Mouse (Mus musculus): ENCODE data around the gene Gm49355.

The Gm49355 gene

GRCm38 (mm10) chr14:12342458-12343131 is 58.8 kb downstream of the Gm49355 start:
- DNase-seq (ENCODE audit: low spot score in 2 of 2): no peak

GRCm38 (mm10) chr14:12343451-12343941 is 59.7 kb downstream of the Gm49355 start:
- DNase-seq (ENCODE audit: low spot score in 2 of 2): peak in 1 of 2 experiments; percentile 40

DNA sequence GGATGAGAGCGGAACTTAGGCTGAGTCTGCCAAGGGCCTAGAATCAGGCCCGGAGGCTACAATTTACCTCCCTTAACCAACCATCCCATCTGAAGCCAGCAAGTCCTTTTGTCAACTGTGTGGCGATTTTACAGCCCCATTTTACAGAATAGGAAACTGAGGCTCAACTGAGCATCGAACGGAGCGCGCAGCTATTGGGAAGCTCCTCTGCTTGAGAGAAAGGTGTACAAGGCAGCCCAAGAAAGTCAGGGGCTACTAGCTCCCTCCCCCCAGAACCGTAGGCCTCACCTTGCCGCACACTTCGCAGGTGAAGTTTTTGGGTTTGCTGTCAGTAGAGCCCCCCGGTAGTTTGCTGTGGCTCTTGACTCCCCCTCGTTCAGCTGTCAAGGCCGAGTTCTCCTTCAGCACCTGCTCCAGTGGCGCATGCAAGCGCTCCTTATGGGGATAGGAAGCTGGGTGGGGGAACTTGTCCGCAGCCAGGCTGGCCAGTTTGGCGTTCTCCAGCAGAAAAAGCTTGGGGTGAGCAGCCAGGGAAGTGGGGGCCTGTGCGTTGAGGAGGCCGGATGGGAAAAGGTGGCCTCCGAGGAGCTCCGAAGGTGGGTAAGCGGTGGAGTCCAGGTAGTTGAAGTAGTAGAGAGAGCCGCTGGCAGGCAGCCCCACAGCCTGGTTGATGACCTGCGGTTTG is 60.4 kb downstream of the Gm49355 start:
- DNase-seq (ENCODE audit: low spot score in 2 of 2): no peak

DNA sequence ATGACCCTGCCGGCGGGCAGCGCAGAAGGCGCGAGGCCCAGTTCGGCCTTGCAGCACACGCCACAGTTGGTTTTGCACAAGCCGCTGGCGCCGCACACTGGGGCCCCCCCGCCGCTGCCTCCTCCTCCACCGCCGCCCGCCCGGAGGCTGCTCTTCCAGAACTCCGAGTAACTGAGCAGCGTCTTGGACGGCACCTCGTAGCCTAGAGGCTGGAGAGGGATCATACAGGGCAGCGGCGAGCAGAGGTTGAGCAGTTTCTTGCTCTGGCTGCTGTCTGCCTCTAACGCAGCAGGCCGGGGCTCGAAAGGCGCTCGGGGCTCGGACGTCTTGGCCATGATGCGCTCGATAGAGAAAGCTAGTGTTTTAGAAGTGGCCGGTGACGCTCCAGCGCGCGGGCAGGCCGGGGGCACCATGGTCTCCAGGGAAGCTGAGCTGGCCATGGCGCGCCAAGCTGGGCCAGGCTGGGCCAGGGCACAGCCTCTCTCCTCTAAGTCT is 61.0 kb downstream of the Gm49355 start:
- DNase-seq (ENCODE audit: low spot score in 2 of 2): peak; percentile 48

DNA sequence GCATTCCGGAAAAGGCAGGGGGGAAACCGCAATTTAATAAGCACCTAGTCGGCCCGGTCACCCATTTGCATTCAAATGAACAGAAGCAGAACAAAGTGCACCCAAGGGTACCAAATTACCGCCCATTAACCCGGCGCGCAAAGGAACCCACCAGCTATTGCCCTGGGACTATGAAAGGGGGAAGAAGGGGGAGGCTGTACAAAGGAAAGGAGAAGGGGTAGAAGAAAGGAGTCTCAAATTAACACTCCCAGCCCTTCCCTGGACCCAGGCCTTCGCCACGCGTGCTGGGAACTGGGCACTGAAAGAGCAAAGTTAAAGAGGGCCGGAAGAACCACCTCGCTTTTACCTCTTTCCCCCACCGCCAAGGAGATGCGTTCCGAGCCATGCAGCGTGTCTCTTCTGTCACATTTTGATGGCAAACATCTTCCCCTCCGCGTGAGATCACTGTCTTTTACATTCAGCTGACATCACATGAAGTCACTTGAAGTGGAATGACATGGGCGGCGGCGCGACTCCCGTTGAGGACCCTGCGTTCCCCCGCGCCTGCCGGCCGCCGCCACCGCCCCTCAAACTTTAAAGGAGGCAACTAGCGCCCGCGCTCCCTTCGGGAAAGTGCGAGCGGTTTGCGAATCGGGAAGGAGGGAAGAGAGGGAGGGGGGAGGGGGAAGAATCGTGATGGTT is 61.6 kb downstream of the Gm49355 start:
- DNase-seq (ENCODE audit: low spot score in 2 of 2): peak; percentile 55 to 59

- peak in 1 of 2 experiments; percentile 57 for DNase-seq (ENCODE audit: low spot score in 2 of 2)
Measured at GRCm38 (mm10) chr14:12346011-12346864, 62.5 kb downstream of the Gm49355 start.

DNA sequence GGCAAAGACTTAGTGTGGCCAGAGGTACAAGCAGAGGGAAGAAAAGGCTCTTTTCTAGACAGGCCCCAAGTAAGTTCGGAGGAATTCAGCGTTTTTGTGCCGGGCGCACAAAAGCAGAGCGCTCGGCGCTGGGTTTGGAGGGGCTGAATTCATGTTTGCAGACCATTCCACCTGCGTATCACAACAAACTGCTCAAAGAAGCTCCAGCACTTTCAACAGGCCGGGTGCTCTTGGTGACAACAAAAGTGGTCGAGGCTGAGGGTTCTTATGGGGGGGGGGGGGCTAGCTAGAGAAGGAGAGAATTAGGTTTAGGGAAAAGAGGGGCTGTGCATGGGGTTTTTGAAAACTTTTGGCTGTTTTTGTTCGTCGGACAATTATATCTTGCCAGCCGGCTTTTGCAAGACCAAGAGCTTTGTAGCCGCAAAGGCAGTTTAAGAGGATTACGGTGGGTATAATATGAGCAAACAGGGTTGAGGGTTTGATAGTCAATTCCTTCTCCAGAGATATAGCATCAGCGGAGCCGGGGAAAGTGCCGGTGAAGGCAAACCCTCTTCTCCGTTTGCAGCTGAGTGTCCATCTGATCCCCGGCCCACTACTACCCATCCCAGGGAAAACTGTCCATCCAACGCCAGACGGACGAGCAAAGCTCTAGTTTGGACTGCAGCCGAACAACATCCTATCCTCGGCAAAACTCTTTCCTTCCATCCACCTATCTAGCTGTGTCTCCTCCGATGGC is 63.3 kb downstream of the Gm49355 start:
- no peak for DNase-seq (ENCODE audit: low spot score in 2 of 2)

DNA sequence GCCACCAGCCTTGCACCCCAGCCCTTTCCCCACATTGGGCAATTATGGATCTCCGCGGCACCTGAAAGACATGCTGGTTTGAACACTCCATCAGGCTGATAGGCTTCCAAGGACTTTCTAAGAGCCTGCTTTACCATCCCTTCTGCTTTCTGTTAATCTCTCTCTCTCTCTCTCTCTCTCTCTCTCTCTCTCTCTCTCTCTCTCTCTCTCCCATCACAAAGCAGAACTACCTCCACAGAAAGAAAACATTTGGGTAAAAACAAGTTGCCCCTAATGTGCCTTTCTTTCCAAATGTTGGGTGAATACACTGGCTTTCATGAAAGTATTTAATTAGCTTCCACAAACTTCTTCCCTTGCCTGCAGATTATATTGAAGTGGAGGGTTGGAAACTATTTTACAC is 64.3 kb downstream of the Gm49355 start, which contains the start of gene Fezf2:
Fezf2 (minus strand) TSS at position 101 of the 400 bp plus-strand sequence.
- no peak for DNase-seq (ENCODE audit: low spot score in 2 of 2)

DNA sequence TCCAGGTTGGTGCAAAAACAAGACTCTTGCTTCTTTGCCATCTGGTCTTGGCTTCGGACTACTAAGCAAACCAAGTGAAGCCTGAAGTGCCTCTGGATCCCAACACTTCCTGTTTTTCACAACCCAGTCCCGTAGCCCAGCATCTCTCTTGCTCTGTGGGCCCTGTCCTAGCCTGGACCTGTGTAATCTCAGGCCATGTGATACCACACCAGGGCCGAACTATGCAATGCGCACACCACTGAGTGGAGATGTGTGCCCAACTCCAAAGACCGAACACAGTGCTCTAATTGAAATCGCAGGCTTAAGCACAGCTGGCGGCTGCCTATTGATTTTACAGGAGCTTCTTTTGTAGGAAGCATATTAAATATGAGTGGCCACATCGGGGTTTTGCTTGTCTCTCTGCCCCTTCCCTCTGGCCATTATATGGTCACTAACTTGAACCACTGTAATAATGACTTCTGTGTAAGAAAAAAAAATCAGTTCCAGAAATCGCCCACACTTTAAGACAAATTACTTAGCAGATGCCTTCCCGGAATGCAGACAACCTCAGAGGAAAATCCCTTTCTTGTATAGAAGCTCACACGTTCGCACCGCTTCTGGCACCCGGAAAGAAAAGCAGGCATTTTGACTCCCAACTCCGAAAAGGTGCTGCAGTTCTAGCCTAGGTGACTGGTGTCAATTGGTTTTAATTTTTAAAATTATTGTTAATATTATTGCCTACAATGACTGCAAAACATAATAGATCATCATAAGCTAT is 65.7 kb downstream of the Gm49355 start:
- no peak for DNase-seq (ENCODE audit: low spot score in 2 of 2)

DNA sequence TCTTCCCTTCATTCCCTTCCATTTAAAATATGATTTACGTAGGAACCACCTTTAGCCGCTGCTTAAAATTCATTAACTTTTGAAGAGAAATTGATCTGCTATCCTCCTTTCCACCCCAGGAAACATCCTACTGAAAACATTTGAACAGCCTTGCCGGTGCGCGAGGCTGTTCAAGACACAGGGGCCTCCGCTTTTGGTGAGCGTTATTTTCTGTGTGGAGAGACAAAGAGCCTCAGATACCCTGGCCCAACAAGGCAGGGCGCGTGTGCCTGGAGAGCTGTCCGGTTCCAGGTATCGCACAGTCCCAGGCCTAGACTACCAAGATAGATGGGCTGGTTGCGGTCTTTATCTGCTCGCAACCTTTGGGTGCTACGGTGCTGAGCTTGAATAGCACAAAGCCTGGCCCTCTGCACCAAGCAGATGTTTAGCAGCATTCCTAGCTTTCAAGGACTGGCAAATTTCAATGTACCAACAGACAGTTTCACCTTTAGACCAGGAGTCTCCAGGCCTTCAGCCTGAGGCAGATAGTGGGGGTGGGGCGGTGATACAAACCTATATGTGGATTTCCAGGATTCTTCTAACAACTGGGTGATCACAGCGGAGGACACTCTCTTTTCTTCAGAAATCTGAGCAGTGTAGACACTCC is 66.6 kb downstream of the Gm49355 start:
- DNase-seq (ENCODE audit: low spot score in 2 of 2): no peak

Data from right cerebral cortex, postnatal 10 days (tissue).